Mouse (Mus musculus) CH12.LX (cell line): Measurements from ENCODE around the gene Amotl1. TPM values are rescaled to one million over a fixed set of nuclear protein-coding genes. Genes with fewer than 3 reads are reported as not detected.
"Not testable (repeated sequence)": the region's sequence is repeated elsewhere in the genome, so short reads cannot be mapped to it uniquely, and the experiment has no call there.

Experiments
- DNase-seq: peaks from one replicate; pipeline ENCODE4 v3.0.0-alpha.2; 2013; ENCODE audit errors: extremely low read depth
- H3K27ac ChIP-seq: 2 replicates; pipeline ENCODE4 v1.5.1; 2012; ENCODE audit warnings: low read depth, mild to moderate bottlenecking, control low read depth, moderate library complexity; ENCODE audit not compliant: insufficient read depth
- H3K27me3 ChIP-seq: replicated peaks from 2 replicates; pipeline ENCODE3; 2012; ENCODE audit warnings: inconsistent platforms
- H3K36me3 ChIP-seq, 2 experiments: replicated peaks in 1 of 2; 2 replicates each; pipeline versions ENCODE3 to v1.6.1; 2012; ENCODE audit warnings: inconsistent platforms in 1 of 2, low read length in 1 of 2, mild to moderate bottlenecking in 1 of 2, mixed read lengths in 1 of 2, moderate library complexity in 1 of 2; ENCODE audit not compliant: control insufficient read depth in 1 of 2, insufficient read depth in 1 of 2
- H3K4me1 ChIP-seq, 2 experiments: 2 replicates each; pipeline ENCODE4 v1.6.1; 2012; ENCODE audit warnings: inconsistent platforms in 1 of 2, moderate library complexity in 1 of 2; ENCODE audit not compliant: insufficient read depth in 2 of 2, control insufficient read depth in 1 of 2
- H3K4me2 ChIP-seq: 2 replicates; pipeline ENCODE4 v1.6.1; 2012; ENCODE audit warnings: low read depth, mild to moderate bottlenecking, control low read depth; ENCODE audit not compliant: poor library complexity, insufficient read depth, severe bottlenecking
- H3K4me3 ChIP-seq, 3 experiments: fragments of 150-350 bp in 1 of 3; sonication (generic) in 1 of 3; replicated peaks in 1 of 3; 2 replicates each; pipeline versions ENCODE3 to v1.5.1; 2011 to 2012; ENCODE audit warnings: low read depth in 2 of 3, low read length in 2 of 3, mild to moderate bottlenecking in 2 of 3, moderate library complexity in 2 of 3, control low read depth in 1 of 3, improper control_type of control experiment in 1 of 3, inconsistent platforms in 1 of 3, mixed read lengths in 1 of 3; ENCODE audit not compliant: poor library complexity in 1 of 3
- H3K79me2 ChIP-seq: replicated peaks from 2 replicates; pipeline ENCODE4 v1.6.1; 2012; ENCODE audit warnings: mild to moderate bottlenecking, moderate library complexity; ENCODE audit not compliant: control insufficient read depth, poor library complexity, insufficient read depth, severe bottlenecking; ENCODE audit errors: extremely low read depth
- H3K9ac ChIP-seq: 2 replicates; pipeline ENCODE4 v1.6.1; 2012; ENCODE audit warnings: low read depth, mild to moderate bottlenecking, control low read depth, moderate library complexity; ENCODE audit not compliant: insufficient read depth
- H3K9me3 ChIP-seq: replicated peaks from 2 replicates; pipeline ENCODE3; 2012; ENCODE audit warnings: low read length, inconsistent platforms, mixed read lengths
- CHD1 ChIP-seq: IDR thresholded peaks from 2 replicates; pipeline ENCODE4 v1.6.1; 2012; ENCODE audit warnings: low read depth, low read length, improper control_type of control experiment, inconsistent platforms
- ETS1 ChIP-seq: conservative IDR thresholded peaks from 2 replicates; pipeline ENCODE4 v1.6.1; 2012; ENCODE audit warnings: low read depth, mild to moderate bottlenecking, inconsistent platforms, low read length, improper control_type of control experiment, moderate library complexity
- GABPA ChIP-seq: IDR thresholded peaks from 2 replicates; pipeline ENCODE4 v1.6.1; 2012; ENCODE audit warnings: low read depth, low read length, improper control_type of control experiment, inconsistent platforms; ENCODE audit not compliant: insufficient replicate concordance
- HCFC1 ChIP-seq: IDR thresholded peaks from 2 replicates; pipeline ENCODE4 v1.6.1; 2012; ENCODE audit warnings: low read depth, mild to moderate bottlenecking, inconsistent platforms, low read length, improper control_type of control experiment
- JUN ChIP-seq: IDR thresholded peaks from 2 replicates; pipeline ENCODE4 v1.6.1; 2011; ENCODE audit warnings: low read depth, mild to moderate bottlenecking, low read length, improper control_type of control experiment, moderate library complexity; ENCODE audit not compliant: insufficient read depth
- KAT2A ChIP-seq: IDR thresholded peaks from 2 replicates; pipeline ENCODE4 v1.6.1; 2012; ENCODE audit warnings: low read length, improper control_type of control experiment, inconsistent platforms; ENCODE audit not compliant: insufficient replicate concordance
- MAX ChIP-seq: IDR thresholded peaks from 2 replicates; pipeline ENCODE4 v1.6.1; 2011; ENCODE audit warnings: low read length, improper control_type of control experiment
- MAZ ChIP-seq: IDR thresholded peaks from 2 replicates; pipeline ENCODE4 v1.6.1; 2012; ENCODE audit warnings: low read depth, mild to moderate bottlenecking, inconsistent platforms, low read length, improper control_type of control experiment, moderate library complexity
- MEF2A ChIP-seq: IDR thresholded peaks from 2 replicates; pipeline ENCODE4 v1.6.1; 2014; ENCODE audit warnings: low read depth, mild to moderate bottlenecking, inconsistent platforms, low read length, improper control_type of control experiment, borderline replicate concordance
- MXI1 ChIP-seq: IDR thresholded peaks from 2 replicates; pipeline ENCODE4 v1.6.1; 2011; ENCODE audit warnings: mild to moderate bottlenecking, low read depth, low read length, improper control_type of control experiment
- NRF1 ChIP-seq: IDR thresholded peaks from 2 replicates; pipeline ENCODE4 v1.6.1; 2014; ENCODE audit warnings: low read depth, mild to moderate bottlenecking, inconsistent platforms, low read length, improper control_type of control experiment, moderate library complexity
- RAD21 ChIP-seq: IDR thresholded peaks from 2 replicates; pipeline ENCODE4 v1.6.1; 2011; ENCODE audit warnings: low read depth, mild to moderate bottlenecking, low read length, improper control_type of control experiment, moderate library complexity
- RCOR1 ChIP-seq: conservative IDR thresholded peaks from 2 replicates; pipeline ENCODE4 v1.6.1; 2012; ENCODE audit warnings: low read depth, mild to moderate bottlenecking, inconsistent platforms, low read length, improper control_type of control experiment
- SIN3A ChIP-seq: IDR thresholded peaks from 2 replicates; pipeline ENCODE4 v1.6.1; 2012; ENCODE audit warnings: low read length, improper control_type of control experiment, inconsistent platforms
- SMC3 ChIP-seq: IDR thresholded peaks from 2 replicates; pipeline ENCODE4 v1.6.1; 2011; ENCODE audit warnings: low read depth, low read length, improper control_type of control experiment
- TBP ChIP-seq: conservative IDR thresholded peaks from 2 replicates; pipeline ENCODE4 v1.6.1; 2011; ENCODE audit warnings: low read depth, low read length, improper control_type of control experiment
- TCF12 ChIP-seq: IDR thresholded peaks from 2 replicates; pipeline ENCODE4 v1.6.1; 2014; ENCODE audit warnings: low read depth, mild to moderate bottlenecking, inconsistent platforms, low read length, improper control_type of control experiment
- UBTF ChIP-seq: IDR thresholded peaks from 2 replicates; pipeline ENCODE4 v1.6.1; 2012; ENCODE audit warnings: low read depth, mild to moderate bottlenecking, inconsistent platforms, low read length, improper control_type of control experiment, moderate library complexity
- USF1 ChIP-seq: IDR thresholded peaks from 2 replicates; pipeline ENCODE4 v1.6.1; 2014; ENCODE audit warnings: low read depth, mild to moderate bottlenecking, inconsistent platforms, low read length, improper control_type of control experiment
- USF2 ChIP-seq: conservative IDR thresholded peaks from 2 replicates; pipeline ENCODE4 v1.6.1; 2011; ENCODE audit warnings: low read depth, low read length, improper control_type of control experiment
- ZC3H11A ChIP-seq: IDR thresholded peaks from 2 replicates; pipeline ENCODE4 v1.6.1; 2012; ENCODE audit warnings: low read depth, mild to moderate bottlenecking, inconsistent platforms, low read length, improper control_type of control experiment
- ZKSCAN1 ChIP-seq: IDR thresholded peaks from 2 replicates; pipeline ENCODE4 v1.6.1; 2012; ENCODE audit warnings: low read depth, inconsistent platforms, low read length, improper control_type of control experiment, borderline replicate concordance
- ZMIZ1 ChIP-seq: IDR thresholded peaks from 2 replicates; pipeline ENCODE4 v1.6.1; 2012; ENCODE audit warnings: low read depth, mild to moderate bottlenecking, inconsistent platforms, low read length, improper control_type of control experiment
- dilution Hi-C: fragments of 300-500 bp; cut with MboI; formaldehyde crosslinking; loops from 2 replicates; pipeline ENCODE4 v1.14.3; 2020; ENCODE audit warnings: low sequenced_read_pairs; ENCODE audit not compliant: extremely low pct_unique_long_range_greater_than_20kb, extremely low pct_ligation_motif_present
- in situ Hi-C: fragments of 300-500 bp; cut with MboI; formaldehyde crosslinking; loops from 3 replicates; pipeline ENCODE4 v1.14.3; 2019; ENCODE audit warnings: low sequenced_read_pairs, low pct_ligation_motif_present, low pct_unique_long_range_greater_than_20kb, mixed read lengths
- polyA plus RNA-seq: library from polyadenylated mRNA; unstranded; fragments of >175 nt; gene quantifications from 2 replicates; pipeline ENCODE4 v1.2.1, GENCODE M21; 2012; ENCODE audit warnings: low read depth; ENCODE audit not compliant: insufficient read length
- total RNA-seq, 2 experiments: library from RNA; depleted of rRNA; stranded (reverse); fragments of 300-350 nt in 1 of 2; fragments of >200 nt in 1 of 2; gene quantifications; 2 replicates each; pipeline ENCODE4 v1.2.3; 2012 to 2014

Amotl1 gene
- total and polyA plus RNA-seq, 3 experiments: 0.93 to 2.7 (median 1.2) TPM

DNA sequence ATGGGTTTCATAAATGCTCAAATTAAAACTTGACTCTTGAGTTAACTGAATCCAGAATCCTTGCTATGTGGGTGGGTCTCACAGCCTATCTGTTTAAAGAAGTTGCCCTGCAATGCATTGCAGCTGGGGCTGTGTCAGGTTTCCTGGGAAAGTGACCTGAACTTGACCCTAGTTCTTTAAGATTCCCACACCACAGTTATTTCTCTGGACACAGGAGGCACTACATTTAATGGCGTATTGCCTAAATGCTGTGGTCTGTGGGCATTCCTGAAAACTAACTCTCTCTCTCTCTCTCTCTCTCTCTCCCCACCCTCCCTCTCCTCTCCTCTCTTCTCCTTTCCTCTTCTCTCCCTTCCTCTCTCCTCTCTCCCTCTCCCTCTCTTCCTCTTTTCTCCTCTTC, 59.2 kb downstream of the Amotl1 start:
- no peak overlapping the region for H3K27ac ChIP-seq
- H3K27me3 ChIP-seq: no peaks in the 10 kb centered on the region
- no peaks in the 10 kb centered on the region for H3K9me3 ChIP-seq
- H3K4me3 ChIP-seq: no peak overlapping the region
- H3K36me3 ChIP-seq: peaks cover 0 to under 1% of the 10 kb centered on the region in 2 experiments
- dilution Hi-C loops (no loop called here), in situ Hi-C loops (no loop called here)
- H3K4me1 ChIP-seq: no peaks in the 10 kb centered on the region
- H3K79me2 ChIP-seq: no peaks in the 10 kb centered on the region
- no peak for TF ChIP-seq ZMIZ1
- no peak for TF ChIP-seq UBTF
- TF ChIP-seq NRF1: no peak
- no peak for TF ChIP-seq ETS1
- no peak for TF ChIP-seq SIN3A
- no peak for TF ChIP-seq MAZ
- no peak for TF ChIP-seq ZC3H11A
- TF ChIP-seq SMC3: no peak
- TF ChIP-seq CHD1: no peak
- H3K9ac ChIP-seq: no peak overlapping the region
- no peak for DNase-seq
- no peak overlapping the region for H3K4me2 ChIP-seq

- no peak for DNase-seq
- H3K27me3 ChIP-seq: no peaks in the 10 kb centered on the region
- TF ChIP-seq RCOR1: no peak
- no peak for TF ChIP-seq HCFC1
- no peak for TF ChIP-seq TCF12
- TF ChIP-seq RAD21: no peak
- no peak for TF ChIP-seq ZMIZ1
- TF ChIP-seq USF2: no peak
- TF ChIP-seq MAX: no peak
- no peak for TF ChIP-seq MEF2A
- TF ChIP-seq ZKSCAN1: no peak
- TF ChIP-seq GABPA: no peak
- TF ChIP-seq TBP: no peak
- no peak for TF ChIP-seq SMC3
- no peak for TF ChIP-seq KAT2A
- TF ChIP-seq SIN3A: no peak
- TF ChIP-seq USF1: no peak
- TF ChIP-seq JUN: no peak
- no peak for TF ChIP-seq MXI1
- in situ Hi-C loops: no loop called here
- H3K9me3 ChIP-seq: no peaks in the 10 kb centered on the region
- peaks cover 0 to 6% of the 10 kb centered on the region in 2 experiments for H3K36me3 ChIP-seq
- H3K27ac ChIP-seq: no peak overlapping the region
- H3K4me3 ChIP-seq: no peak overlapping the region
- no peaks in the 10 kb centered on the region for H3K4me1 ChIP-seq
- no peak overlapping the region for H3K4me2 ChIP-seq
- dilution Hi-C loops: no loop called here
- H3K9ac ChIP-seq: no peak overlapping the region
- H3K79me2 ChIP-seq: no peaks in the 10 kb centered on the region
These were observed 65.9 kb downstream of the Amotl1 start for GRCm38 (mm10) chr9:14578960-14579359.

- H3K79me2 ChIP-seq, in situ Hi-C loops, H3K36me3 ChIP-seq, H3K27me3 ChIP-seq, H3K4me1 ChIP-seq, H3K9ac ChIP-seq, H3K4me3 ChIP-seq, DNase-seq, H3K9me3 ChIP-seq, dilution Hi-C loops, H3K4me2 ChIP-seq, H3K27ac ChIP-seq: not testable (repeated sequence)
These were observed 68.5 kb downstream of the Amotl1 start for GRCm38 (mm10) chr9:14576359-14576758.
